Mouse (Mus musculus): ENCODE measurements around the gene Tbcb.
"Not testable (repeated sequence)": the region's sequence is repeated elsewhere in the genome, so short reads cannot be mapped to it uniquely, and the experiment has no call there.

The Tbcb gene

DNA sequence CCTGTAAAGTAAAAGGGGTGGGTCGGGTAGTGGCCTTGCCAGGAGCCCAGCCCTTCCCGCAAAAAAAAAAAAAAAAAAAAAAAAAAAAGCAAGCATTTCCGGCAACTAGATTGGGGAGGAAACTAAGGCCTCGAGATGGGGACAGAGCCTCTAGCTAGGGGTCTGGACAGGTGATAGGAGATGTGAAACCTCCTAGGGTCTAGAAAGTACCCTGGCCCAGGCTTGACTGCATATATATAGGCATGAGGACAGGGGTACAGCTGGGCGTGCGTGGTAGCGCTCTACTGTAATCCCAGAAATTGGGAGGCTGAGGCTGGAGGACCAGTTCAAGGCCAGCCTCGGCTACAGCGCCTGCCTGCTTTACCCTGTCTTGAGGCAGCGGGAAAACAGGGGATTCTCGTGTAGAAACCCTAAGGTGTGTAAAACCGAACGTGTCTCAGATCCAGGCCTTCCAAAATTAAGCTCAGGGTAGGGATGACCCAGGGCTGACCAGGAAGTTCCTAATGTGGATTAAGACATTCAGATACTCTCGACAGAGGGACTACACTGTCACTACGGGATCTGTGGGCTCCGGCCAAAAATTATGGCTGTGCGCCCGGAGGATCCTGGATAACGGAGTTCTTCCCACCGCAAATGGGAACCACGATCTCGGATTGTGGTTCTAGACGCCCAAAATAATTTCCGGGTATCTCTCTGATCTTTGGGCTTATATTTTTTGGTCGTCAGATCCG, 37.8 kb downstream of the Tbcb start:
- no peak for DNase-seq (ENCODE audit: low read depth, low spot score)

DNA sequence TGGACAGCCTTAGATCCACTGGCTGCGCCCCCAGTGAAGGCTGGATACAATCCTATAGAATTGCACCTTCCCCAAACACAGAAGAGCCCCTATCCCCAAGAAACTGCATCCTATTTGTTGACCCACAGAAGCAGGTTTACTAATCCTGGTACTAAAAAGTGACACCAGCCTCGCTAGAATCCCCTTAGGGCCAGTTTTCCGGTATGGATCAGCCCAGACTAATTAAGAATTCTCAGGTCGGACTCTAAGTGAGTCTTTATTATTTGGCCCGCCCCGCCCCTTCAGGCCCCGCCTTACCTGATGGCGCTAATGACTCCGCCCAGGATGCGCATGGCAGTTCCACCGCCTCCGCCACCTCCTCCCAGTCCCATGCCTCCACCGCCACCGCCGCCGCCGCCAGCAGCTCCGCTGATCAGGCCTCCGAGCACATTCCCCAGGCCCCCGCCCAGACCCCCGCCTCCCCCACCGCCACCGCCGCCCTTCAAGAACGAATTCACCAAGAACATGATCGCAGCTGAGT, 38.4 kb downstream of the Tbcb start:
- DNase-seq (ENCODE audit: low read depth, low spot score): peak; percentile 91

DNA sequence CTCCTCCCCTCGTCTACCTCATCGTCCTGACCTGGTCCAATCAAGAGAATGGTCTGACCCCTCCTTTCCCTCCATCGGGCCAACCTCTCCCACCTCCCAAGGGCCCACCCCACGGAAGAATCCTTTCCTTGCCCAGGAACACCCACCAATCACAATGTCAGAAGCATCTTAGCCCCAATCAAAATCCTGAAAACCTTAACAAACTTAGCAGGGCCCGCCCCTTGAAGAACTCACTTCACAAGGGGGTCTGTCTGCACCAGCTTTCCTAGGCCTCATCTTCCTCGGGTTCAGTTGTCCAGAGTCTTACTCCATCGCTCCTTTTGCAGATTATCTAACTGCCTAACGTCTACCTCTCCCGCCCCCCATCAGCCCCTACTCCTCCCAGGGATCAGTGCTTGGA, 39.1 kb downstream of the Tbcb start:
- peak; percentile 97 for DNase-seq (ENCODE audit: low read depth, low spot score)

DNA sequence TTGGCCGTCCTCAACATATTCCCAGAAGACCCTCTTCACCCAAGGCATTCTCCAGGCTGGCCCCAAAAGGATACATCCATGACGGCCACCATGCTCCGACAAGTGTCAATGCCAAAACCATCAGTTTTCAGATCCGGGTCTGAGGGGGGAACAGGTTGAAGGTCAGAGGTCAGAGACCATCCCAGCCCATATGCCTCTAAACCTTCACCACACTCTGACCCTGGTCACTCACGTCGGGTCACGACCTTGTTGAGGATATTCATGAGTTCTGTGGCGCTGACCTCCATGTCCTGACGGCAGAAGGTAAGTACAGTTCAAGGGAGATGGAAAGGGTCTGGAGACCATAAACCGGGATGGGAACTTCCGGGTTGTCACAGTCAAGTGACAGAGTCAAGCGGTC, 40.0 kb downstream of the Tbcb start:
- DNase-seq (ENCODE audit: low read depth, low spot score): no peak

DNA sequence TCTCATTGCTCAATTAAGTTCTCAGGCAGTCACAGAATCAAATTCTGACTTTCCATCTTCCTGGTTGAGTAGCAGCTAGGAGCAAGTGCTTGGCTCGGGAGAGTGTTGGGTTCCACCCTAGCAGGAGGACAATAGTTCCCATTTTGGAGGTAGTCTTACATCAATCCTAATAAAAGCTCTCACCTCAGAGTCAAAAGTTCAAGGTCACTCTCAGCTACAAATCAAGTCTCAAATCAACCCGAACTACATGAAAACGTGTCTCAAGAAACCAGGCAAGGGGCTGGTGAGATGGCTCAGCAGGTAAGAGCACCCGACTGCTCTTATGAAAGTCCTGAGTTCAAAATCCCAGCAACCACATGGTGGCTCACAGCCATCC, 43.0 kb downstream of the Tbcb start:
- peak; percentile 91 for DNase-seq (ENCODE audit: low read depth, low spot score)

DNA sequence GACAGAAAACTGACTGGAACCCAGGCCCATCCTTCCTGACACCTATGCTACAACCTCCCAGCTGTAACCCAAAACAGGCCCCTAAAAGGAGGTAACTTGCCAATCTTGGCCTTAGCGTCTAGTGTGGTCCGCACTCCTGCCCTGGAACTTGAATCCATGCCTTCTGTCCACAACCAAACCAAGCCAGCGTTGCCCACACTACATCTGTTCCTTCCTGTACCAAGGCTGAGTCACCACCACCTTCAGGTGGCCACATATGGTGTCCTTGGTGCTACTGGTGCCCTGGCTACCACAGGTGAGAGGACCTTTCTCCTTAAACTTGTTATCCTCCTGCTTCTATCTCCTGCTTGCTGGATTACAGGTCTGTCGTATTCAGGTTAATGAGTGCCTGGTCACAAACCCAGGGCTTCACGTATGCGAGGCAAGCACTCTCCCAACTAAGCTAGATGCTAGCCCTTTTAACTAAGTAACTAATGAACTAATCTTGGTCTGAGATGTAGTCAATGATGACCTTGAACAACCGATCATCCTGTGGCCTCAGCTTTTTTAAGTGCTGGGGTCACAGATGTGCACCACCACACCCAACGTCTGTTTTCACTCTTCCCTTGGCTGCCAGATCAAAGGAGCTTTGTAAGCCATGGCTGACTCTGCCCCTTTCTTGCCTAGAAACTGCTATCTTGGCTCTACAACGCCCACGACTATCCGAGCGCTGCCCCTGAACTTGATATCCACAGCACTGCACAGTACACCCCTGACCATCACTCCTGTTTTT, 43.5 kb downstream of the Tbcb start:
- DNase-seq (ENCODE audit: low read depth, low spot score): peak; percentile 75

DNA sequence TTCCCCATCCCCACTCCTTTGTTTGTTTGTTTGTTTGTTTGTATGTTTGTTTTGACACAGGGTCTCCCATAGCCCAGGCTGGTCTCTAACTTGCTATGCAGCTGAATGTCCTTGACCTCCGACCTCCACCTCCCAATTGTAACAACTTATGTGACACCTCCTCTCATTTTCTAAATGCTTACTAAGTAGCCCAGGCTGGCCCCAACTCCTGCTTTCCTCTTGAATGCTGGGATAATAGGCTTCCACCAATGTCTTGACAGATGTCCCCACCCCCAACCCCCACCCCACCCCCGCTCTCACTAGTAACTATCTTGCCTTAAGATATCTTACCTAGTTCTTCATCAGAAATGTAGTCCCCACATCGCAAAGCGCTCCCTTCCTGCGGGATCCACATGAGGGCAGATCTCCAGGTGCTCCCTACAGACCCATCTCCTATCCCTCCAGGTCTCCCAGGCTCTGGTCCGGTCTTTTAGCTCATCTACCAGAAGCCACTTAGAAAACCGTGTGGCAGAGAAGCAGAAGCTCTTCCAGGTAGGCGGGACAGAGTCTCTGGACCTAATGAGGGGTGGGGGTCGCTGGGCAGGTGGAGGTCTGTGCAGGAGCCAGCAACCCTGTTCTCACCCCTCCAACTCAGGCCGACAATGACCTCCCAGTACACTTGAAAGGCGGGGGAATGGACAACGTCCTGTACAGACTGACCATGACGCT, 47.3 kb downstream of the Tbcb start:
- DNase-seq (ENCODE audit: low read depth, low spot score): no peak

DNA sequence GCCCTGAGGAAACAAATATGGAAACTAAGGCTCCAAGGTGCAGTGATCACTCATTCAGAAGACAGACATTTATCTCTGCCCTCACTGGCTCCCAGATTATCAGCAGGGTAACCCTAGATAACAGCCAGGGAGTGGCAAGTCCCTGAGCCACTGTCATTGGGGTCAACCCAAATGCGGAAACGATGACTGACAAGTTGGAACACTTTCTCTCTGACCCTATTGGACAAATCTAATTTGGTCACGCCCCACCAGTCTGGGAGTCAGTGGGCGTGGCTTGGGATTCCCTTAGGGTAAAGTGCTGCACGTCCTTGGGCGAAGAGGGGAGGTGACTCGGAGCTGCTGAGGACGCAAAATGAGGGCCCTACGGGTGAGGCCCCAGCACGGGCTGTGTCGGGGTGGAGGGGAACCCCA, 48.2 kb downstream of the Tbcb start, which contains the start of gene Cox7a1:
Cox7a1 (plus strand) TSS at position 266 of the 411 bp plus-strand sequence.
- DNase-seq (ENCODE audit: low read depth, low spot score): peak; percentile 97

DNA sequence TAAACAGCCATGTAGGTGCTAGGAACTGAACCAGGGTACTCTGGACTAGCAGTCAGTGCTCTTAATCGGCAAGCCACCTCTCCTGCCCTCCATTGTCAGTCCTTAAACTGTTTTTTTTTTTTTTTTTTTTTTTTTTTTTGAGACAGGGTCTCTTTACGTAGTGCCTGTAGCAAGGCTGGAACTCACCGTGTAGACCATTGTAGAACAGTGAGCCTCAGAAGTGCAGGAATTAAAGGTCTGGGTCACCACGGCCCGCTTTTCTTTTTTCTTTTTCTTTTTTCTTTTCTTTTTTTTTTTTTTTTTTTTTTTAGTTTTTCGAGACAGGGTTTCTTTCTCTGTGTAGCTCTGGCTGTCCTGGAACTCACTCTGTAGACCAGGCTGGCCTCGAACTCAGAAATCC, 48.9 kb downstream of the Tbcb start:
- not testable (repeated sequence) for DNase-seq (ENCODE audit: low read depth, low spot score)

DNA sequence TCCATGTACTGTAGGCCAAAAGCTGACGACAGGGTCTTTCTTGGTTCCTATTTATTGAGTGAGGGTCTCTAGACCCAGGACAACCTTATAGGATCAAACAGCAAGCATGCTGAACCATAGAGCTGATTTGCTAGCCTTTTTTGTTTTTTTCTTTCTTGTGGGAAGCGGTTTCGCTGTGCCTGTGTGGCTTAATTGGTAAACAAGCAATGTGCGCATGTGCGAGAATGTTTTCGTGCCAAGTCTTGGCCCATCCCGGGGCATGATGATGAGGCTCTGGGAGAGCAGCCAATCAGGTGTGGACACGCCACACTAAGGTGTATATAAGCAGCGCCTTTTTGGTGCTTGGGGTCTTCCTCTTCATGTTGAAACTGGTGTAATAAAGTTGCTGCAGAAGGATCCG, 50.1 kb downstream of the Tbcb start:
- not testable (repeated sequence) for DNase-seq (ENCODE audit: low read depth, low spot score)

DNA sequence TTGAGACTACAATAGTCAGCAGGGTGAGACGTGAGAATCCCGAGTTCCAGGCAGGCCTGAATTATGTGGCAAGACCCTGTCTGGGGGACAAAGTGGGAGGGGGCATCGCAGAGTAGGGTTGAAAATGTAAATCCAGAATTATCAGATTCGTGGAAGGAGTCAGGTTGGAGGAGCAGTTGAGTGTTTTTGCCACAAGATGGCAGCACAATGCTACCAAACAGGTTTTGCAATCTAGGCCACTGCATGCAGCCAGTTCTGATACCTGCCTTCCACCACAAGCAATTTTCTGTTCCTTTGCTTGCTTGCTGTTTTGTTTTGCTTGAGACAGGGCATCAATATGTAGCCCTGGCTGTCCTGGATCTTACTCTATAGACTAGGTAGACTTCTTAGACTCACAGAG, 50.8 kb downstream of the Tbcb start:
- DNase-seq (ENCODE audit: low read depth, low spot score): peak; percentile 81

DNA sequence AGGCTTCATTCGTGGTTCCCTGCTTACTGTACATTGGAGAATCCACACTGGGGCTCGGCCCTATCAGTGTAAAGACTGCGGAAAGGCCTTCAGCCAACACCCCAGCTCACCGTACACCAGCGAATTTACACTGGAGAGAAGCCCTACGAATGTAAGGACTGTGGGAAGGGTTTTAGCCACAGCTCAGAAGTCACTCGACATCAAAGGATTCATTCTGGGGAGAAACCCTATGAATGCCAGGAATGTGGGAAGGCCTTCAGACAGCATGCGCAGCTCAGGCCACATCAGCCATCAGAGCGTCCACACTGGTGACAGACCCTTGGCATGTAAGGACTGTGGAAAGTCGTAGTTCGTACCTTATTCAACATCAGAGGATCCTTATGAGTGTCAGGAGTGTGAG, 53.8 kb downstream of the Tbcb start:
- no peak for DNase-seq (ENCODE audit: low read depth, low spot score)

DNA sequence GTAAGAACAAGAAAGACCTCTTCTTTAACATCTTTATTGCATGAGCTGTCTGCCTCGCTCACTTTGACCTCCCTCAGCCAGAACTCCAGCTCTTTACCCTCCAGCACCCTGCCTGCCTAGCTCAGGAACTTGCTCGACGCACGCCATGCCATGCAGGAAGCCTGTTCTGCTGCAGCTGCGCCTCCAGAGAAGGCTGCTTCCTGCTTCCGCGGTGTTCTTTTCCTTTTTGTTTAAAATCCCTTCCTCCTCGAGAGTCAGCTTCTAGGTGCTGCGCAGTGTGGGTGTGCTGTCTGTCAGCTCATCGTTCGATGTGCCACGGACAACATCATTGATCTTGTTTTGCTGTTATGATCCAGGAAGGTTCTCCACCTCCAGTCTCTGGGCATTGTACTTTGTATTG, 55.6 kb downstream of the Tbcb start:
- no peak for DNase-seq (ENCODE audit: low read depth, low spot score)
